11 mouse cellular contexts compared by ENCODE assay signal in genomic region chr5:108678296-108678854, GRCm38 (mm10). TPM values are rescaled to one million over a fixed set of nuclear protein-coding genes. Genes with fewer than 3 reads are reported as not detected.
DNase-seq lines count a peak whose midpoint lies in the region; ATAC-seq and TF ChIP-seq lines count a peak whose summit lies in the region.
"Had no signal": no experiment of that assay in that cellular context is flagged by ENCODE, and none has a peak within 500 bp of the region (broad histone marks: within the 10 kb centered on the region; RNA-seq: fewer than 3 reads in every experiment).

No protein-coding gene starts in this region.

- no peak for TF ChIP-seq POLR2A in ES-Bruce4 (IDR thresholded peaks at IDR 0.05; ENCODE audit: insufficient read depth, low read length)
- TF ChIP-seq POLR2A in thymus, adult 2 months (IDR thresholded peaks at IDR 0.05; ENCODE audit: control insufficient read depth, extremely low read depth, insufficient read depth, low read length, poor library complexity): no peak

- no peaks in the 10 kb centered on the region for H3K9me3 ChIP-seq in kidney, embryonic 15.5 days (replicated peaks)
- H3K9me3 ChIP-seq in ES-Bruce4 (replicated peaks; ENCODE audit: control insufficient read depth, insufficient read depth, low read length, poor library complexity, severe bottlenecking): no peaks in the 10 kb centered on the region
- H3K9me3 ChIP-seq: hindbrain, embryonic 13.5 days; limb, embryonic 13.5 days; neural tube, embryonic 12.5 days had no signal

- no peaks in the 10 kb centered on the region for H3K27me3 ChIP-seq in kidney, embryonic 15.5 days
- H3K27me3 ChIP-seq in ES-Bruce4 (ENCODE audit: control insufficient read depth, insufficient read depth, low read length, poor library complexity, severe bottlenecking): no peaks in the 10 kb centered on the region
- H3K27me3 ChIP-seq in thymus, adult 2 months (ENCODE audit: control insufficient read depth, insufficient read depth, low read length): no peaks in the 10 kb centered on the region
- H3K27me3 ChIP-seq: hindbrain, embryonic 13.5 days; limb, embryonic 13.5 days; neural tube, embryonic 12.5 days had no signal

- TF ChIP-seq EP300 in ES-Bruce4 (IDR thresholded peaks at IDR 0.05; ENCODE audit: insufficient read depth, low read depth, low read length): no peak

- no peaks in the 10 kb centered on the region for H3K36me3 ChIP-seq in kidney, embryonic 15.5 days
- H3K36me3 ChIP-seq in ES-Bruce4 (ENCODE audit: control insufficient read depth, insufficient read depth, low read length, poor library complexity, severe bottlenecking): no peaks in the 10 kb centered on the region
- no peaks in the 10 kb centered on the region for H3K36me3 ChIP-seq in thymus, adult 2 months (ENCODE audit: control insufficient read depth, insufficient read depth, low read length)
- H3K36me3 ChIP-seq: neural tube, embryonic 12.5 days had no signal

- ATAC-seq in kidney, embryonic 15.5 days (replicated peaks; ENCODE audit: low FRiP score): no peak

- H3K4me2 ChIP-seq in kidney, embryonic 15.5 days: no peak overlapping the region

- peaks cover 16% of the 10 kb centered on the region for H3K4me1 ChIP-seq in kidney, embryonic 15.5 days
- no peaks in the 10 kb centered on the region for H3K4me1 ChIP-seq in ES-Bruce4 (ENCODE audit: control insufficient read depth, insufficient read depth, low read length)
- no peaks in the 10 kb centered on the region for H3K4me1 ChIP-seq in thymus, adult 2 months (replicated peaks; ENCODE audit: control insufficient read depth, insufficient read depth, low read length)

- TF ChIP-seq CTCF in ES-Bruce4 (IDR thresholded peaks at IDR 0.05; ENCODE audit: low read depth, low read length): no peak
- no peak for TF ChIP-seq CTCF in thymus, adult 2 months (IDR thresholded peaks at IDR 0.05; ENCODE audit: borderline replicate concordance, control insufficient read depth, extremely low read depth, insufficient read depth, low read length, poor library complexity)

- H3K9ac ChIP-seq in kidney, embryonic 15.5 days: no peak overlapping the region
- peak overlapping the region; percentile 35; the same call in 1 of the 2 replicates for H3K9ac ChIP-seq in ES-Bruce4 (ENCODE audit: low read depth, poor library complexity, severe bottlenecking)

- no peak overlapping the region for H3K27ac ChIP-seq in kidney, embryonic 15.5 days
- no peak overlapping the region for H3K27ac ChIP-seq in ES-Bruce4 (ENCODE audit: insufficient read depth, low read length)
- H3K27ac ChIP-seq in thymus, adult 2 months (ENCODE audit: control insufficient read depth, insufficient read depth, low read length): no peak overlapping the region

- 93% methylated on average over 6 of the region's 6 CpGs for WGBS in kidney, embryonic 15.5 days
- 98% methylated on average over 6 of the region's 6 CpGs for WGBS in thymus, adult 2 months

- peak; percentile 50 for DNase-seq in cerebellum, adult 9-11 months
- no peak for DNase-seq in cerebellum, adult 11 months
- peak; percentile 36 for DNase-seq in kidney, adult 18-20 months
- peak; percentile 61 for DNase-seq in kidney, postnatal 14 days
- DNase-seq in ovary, postnatal 14 days (ENCODE audit: low spot score): no peak
- no peak for DNase-seq in thymus, adult 2 months

- H3K4me3 ChIP-seq in kidney, embryonic 15.5 days (replicated peaks): no peak overlapping the region
- H3K4me3 ChIP-seq in ES-Bruce4 (ENCODE audit: low read depth, low read length): no peak overlapping the region
- H3K4me3 ChIP-seq in thymus, adult 2 months (ENCODE audit: control insufficient read depth, insufficient read depth, low read length): no peak overlapping the region

RNA-seq across cellular contexts. Expression of gene Slc26a1, which starts 3.0 kb away (rescaled TPM):
- 4.3 and 4.9 TPM in 2 replicates for polyA plus RNA-seq in kidney, embryonic 15.5 days (2015; fragmentation: Nextera tagmentation; extraction: Ambion mirVana)
- polyA plus RNA-seq in ES-Bruce4 (2011; ENCODE audit: insufficient read depth, insufficient read length, low read depth, missing spikeins): not detected in 2 replicates
- 0.44 and 0.87 TPM in 2 replicates for polyA plus RNA-seq in thymus, adult 2 months (2012; rRNA removed)

RNA-seq across cellular contexts. Expression of gene Dgkq, which starts 8.9 kb away (rescaled TPM):
- 10.3 and 12.6 TPM in 2 replicates for polyA plus RNA-seq in kidney, embryonic 15.5 days (2015; fragmentation: Nextera tagmentation; extraction: Ambion mirVana)
- polyA plus RNA-seq in ES-Bruce4 (2011; ENCODE audit: insufficient read depth, insufficient read length, low read depth, missing spikeins): 6.5 and 10.7 TPM in 2 replicates
- 39.5 and 45.0 TPM in 2 replicates for polyA plus RNA-seq in thymus, adult 2 months (2012; rRNA removed)

RNA-seq across cellular contexts. Expression of gene Fgfrl1, which starts 13.8 kb away (rescaled TPM):
- 26.8 and 27.4 TPM in 2 replicates for polyA plus RNA-seq in kidney, embryonic 15.5 days (2015; fragmentation: Nextera tagmentation; extraction: Ambion mirVana)
- 8.9 and 13.2 TPM in 2 replicates for polyA plus RNA-seq in ES-Bruce4 (2011; ENCODE audit: insufficient read depth, insufficient read length, low read depth, missing spikeins)
- 22.2 and 26.0 TPM in 2 replicates for polyA plus RNA-seq in thymus, adult 2 months (2012; rRNA removed)

RNA-seq across cellular contexts. Expression of gene Idua, which starts 18.2 kb away (rescaled TPM):
- 10.2 and 11.1 TPM in 2 replicates for polyA plus RNA-seq in kidney, embryonic 15.5 days (2015; fragmentation: Nextera tagmentation; extraction: Ambion mirVana)
- polyA plus RNA-seq in ES-Bruce4 (2011; ENCODE audit: insufficient read depth, insufficient read length, low read depth, missing spikeins): 13.8 and 17.4 TPM in 2 replicates
- 34.6 and 35.4 TPM in 2 replicates for polyA plus RNA-seq in thymus, adult 2 months (2012; rRNA removed)

RNA-seq across cellular contexts. Expression of gene Tmem175, which starts 48.8 kb away (rescaled TPM):
- 25.5 and 28.1 TPM in 2 replicates for polyA plus RNA-seq in kidney, embryonic 15.5 days (2015; fragmentation: Nextera tagmentation; extraction: Ambion mirVana)
- polyA plus RNA-seq in ES-Bruce4 (2011; ENCODE audit: insufficient read depth, insufficient read length, low read depth, missing spikeins): 16.1 and 19.7 TPM in 2 replicates
- 73.3 and 77.3 TPM in 2 replicates for polyA plus RNA-seq in thymus, adult 2 months (2012; rRNA removed)

Comparison
In these comparisons a context has a peak if more than half of its experiments do, and no peak if none do; other contexts are left out.
1. DNase-seq: peak in cerebellum, adult 9-11 months (single experiment), kidney, adult 18-20 months (single experiment) and kidney, postnatal 14 days (single experiment); none in cerebellum, adult 11 months (single experiment), ovary, postnatal 14 days (single experiment) and thymus, adult 2 months (single experiment).